Mouse (Mus musculus): ENCODE results near the gene Ercc4. TPM values are rescaled to one million over a fixed set of nuclear protein-coding genes. Genes with fewer than 3 reads are reported as not detected.

Gene Ercc4
- polyA plus RNA-seq, 1 experiment from 2014 or later, result 13.1 TPM

GRCm38 (mm10) chr16:13141220-13141619 lies 31.7 kb downstream of the Ercc4 start:
- H3K27ac ChIP-seq (replicated peaks; ENCODE audit: low read depth, low read length), result no peak overlapping the region
- no peak for DNase-seq (ENCODE audit: low spot score)
- H3K27me3 ChIP-seq (ENCODE audit: control insufficient read depth, insufficient read depth, low read length), result no peaks in the 10 kb centered on the region
- WGBS, result 83% methylated on average over 6 of the region's 6 CpGs
- no peaks in the 10 kb centered on the region for H3K9me3 ChIP-seq (ENCODE audit: control insufficient read depth, low read length)
- H3K9ac ChIP-seq (ENCODE audit: low read length), result no peak overlapping the region
- ATAC-seq (ENCODE audit: insufficient number of reproducible peaks, low FRiP score, low TSS enrichment, low read depth), result no peak
- no peak overlapping the region for H3K4me3 ChIP-seq (ENCODE audit: low read depth, low read length)
- H3K4me1 ChIP-seq (ENCODE audit: control insufficient read depth, insufficient read depth, low read length), result no peaks in the 10 kb centered on the region
- H3K4me2 ChIP-seq (ENCODE audit: low read depth, severe bottlenecking), result no peak overlapping the region
- H3K36me3 ChIP-seq (ENCODE audit: control insufficient read depth, insufficient read depth, low read length), result no peaks in the 10 kb centered on the region; the same call in 1 of the 2 replicates

GRCm38 (mm10) chr16:13143932-13144331 lies 34.4 kb downstream of the Ercc4 start:
- DNase-seq (ENCODE audit: low spot score), result no peak
- no peak for ATAC-seq (ENCODE audit: insufficient number of reproducible peaks, low FRiP score, low TSS enrichment, low read depth)
- no peak overlapping the region for H3K4me2 ChIP-seq (ENCODE audit: low read depth, severe bottlenecking)
- H3K27me3 ChIP-seq (ENCODE audit: control insufficient read depth, insufficient read depth, low read length), result no peaks in the 10 kb centered on the region
- H3K9me3 ChIP-seq (ENCODE audit: control insufficient read depth, low read length), result no peaks in the 10 kb centered on the region
- H3K27ac ChIP-seq (replicated peaks; ENCODE audit: low read depth, low read length), result no peak overlapping the region
- 94% methylated on average over 7 of the region's 7 CpGs for WGBS
- H3K9ac ChIP-seq (ENCODE audit: low read length), result no peak overlapping the region
- no peaks in the 10 kb centered on the region for H3K4me1 ChIP-seq (ENCODE audit: control insufficient read depth, insufficient read depth, low read length)
- H3K36me3 ChIP-seq (ENCODE audit: control insufficient read depth, insufficient read depth, low read length), result no peaks in the 10 kb centered on the region; the same call in none of the 2 replicates
- no peak overlapping the region for H3K4me3 ChIP-seq (ENCODE audit: low read depth, low read length)

- no peaks in the 10 kb centered on the region for H3K4me1 ChIP-seq (ENCODE audit: control insufficient read depth, insufficient read depth, low read length)
- ATAC-seq (ENCODE audit: insufficient number of reproducible peaks, low FRiP score, low TSS enrichment, low read depth), result no peak
- WGBS, result 91% methylated on average over 10 of the region's 10 CpGs
- H3K9ac ChIP-seq (ENCODE audit: low read length), result no peak overlapping the region
- no peaks in the 10 kb centered on the region for H3K27me3 ChIP-seq (ENCODE audit: control insufficient read depth, insufficient read depth, low read length)
- H3K4me3 ChIP-seq (ENCODE audit: low read depth, low read length), result no peak overlapping the region
- H3K9me3 ChIP-seq (ENCODE audit: control insufficient read depth, low read length), result no peaks in the 10 kb centered on the region
- no peaks in the 10 kb centered on the region; the same call in none of the 2 replicates for H3K36me3 ChIP-seq (ENCODE audit: control insufficient read depth, insufficient read depth, low read length)
- H3K27ac ChIP-seq (replicated peaks; ENCODE audit: low read depth, low read length), result no peak overlapping the region
- H3K4me2 ChIP-seq (ENCODE audit: low read depth, severe bottlenecking), result no peak overlapping the region
- no peak for DNase-seq (ENCODE audit: low spot score)
Observed at GRCm38 (mm10) chr16:13144682-13145410, 35.4 kb downstream of the Ercc4 start.

GRCm38 (mm10) chr16:13146231-13146630 lies 36.7 kb downstream of the Ercc4 start:
- Histone ChIP-seq H3K4me3 (ENCODE audit: low read depth, low read length) (no peak overlapping the region), H3K27ac (replicated peaks; ENCODE audit: low read depth, low read length) (no peak overlapping the region), H3K36me3 (ENCODE audit: control insufficient read depth, insufficient read depth, low read length) (no peaks in the 10 kb centered on the region; the same call in none of the 2 replicates), H3K9me3 (ENCODE audit: control insufficient read depth, low read length) (no peaks in the 10 kb centered on the region), H3K4me1 (ENCODE audit: control insufficient read depth, insufficient read depth, low read length) (no peaks in the 10 kb centered on the region), H3K9ac (ENCODE audit: low read length) (no peak overlapping the region), H3K27me3 (ENCODE audit: control insufficient read depth, insufficient read depth, low read length) (no peaks in the 10 kb centered on the region), H3K4me2 (ENCODE audit: low read depth, severe bottlenecking) (no peak overlapping the region)
- WGBS, result 86% methylated on average over 4 of the region's 4 CpGs
- DNase-seq (ENCODE audit: low spot score), result no peak
- ATAC-seq (ENCODE audit: insufficient number of reproducible peaks, low FRiP score, low TSS enrichment, low read depth), result no peak

GRCm38 (mm10) chr16:13147810-13148555 lies 38.5 kb downstream of the Ercc4 start:
- Histone ChIP-seq H3K36me3 (ENCODE audit: control insufficient read depth, insufficient read depth, low read length) (no peaks in the 10 kb centered on the region; the same call in none of the 2 replicates), H3K27me3 (ENCODE audit: control insufficient read depth, insufficient read depth, low read length) (no peaks in the 10 kb centered on the region), H3K9ac (ENCODE audit: low read length) (no peak overlapping the region), H3K4me3 (ENCODE audit: low read depth, low read length) (no peak overlapping the region), H3K9me3 (ENCODE audit: control insufficient read depth, low read length) (no peaks in the 10 kb centered on the region), H3K27ac (replicated peaks; ENCODE audit: low read depth, low read length) (no peak overlapping the region), H3K4me2 (ENCODE audit: low read depth, severe bottlenecking) (no peak overlapping the region), H3K4me1 (ENCODE audit: control insufficient read depth, insufficient read depth, low read length) (no peaks in the 10 kb centered on the region)
- 89% methylated on average over 19 of the region's 19 CpGs for WGBS
- ATAC-seq (ENCODE audit: insufficient number of reproducible peaks, low FRiP score, low TSS enrichment, low read depth), result no peak
- DNase-seq (ENCODE audit: low spot score), result no peak

GRCm38 (mm10) chr16:13149950-13150349 lies 40.5 kb downstream of the Ercc4 start:
- no peaks in the 10 kb centered on the region; the same call in none of the 2 replicates for H3K36me3 ChIP-seq (ENCODE audit: control insufficient read depth, insufficient read depth, low read length)
- H3K9me3 ChIP-seq (ENCODE audit: control insufficient read depth, low read length), result no peaks in the 10 kb centered on the region
- no peak for DNase-seq (ENCODE audit: low spot score)
- no peaks in the 10 kb centered on the region for H3K4me1 ChIP-seq (ENCODE audit: control insufficient read depth, insufficient read depth, low read length)
- H3K27ac ChIP-seq (replicated peaks; ENCODE audit: low read depth, low read length), result no peak overlapping the region
- WGBS, result 89% methylated on average over 8 of the region's 8 CpGs
- H3K27me3 ChIP-seq (ENCODE audit: control insufficient read depth, insufficient read depth, low read length), result no peaks in the 10 kb centered on the region
- H3K4me2 ChIP-seq (ENCODE audit: low read depth, severe bottlenecking), result no peak overlapping the region
- no peak overlapping the region for H3K9ac ChIP-seq (ENCODE audit: low read length)
- H3K4me3 ChIP-seq (ENCODE audit: low read depth, low read length), result no peak overlapping the region
- ATAC-seq (ENCODE audit: insufficient number of reproducible peaks, low FRiP score, low TSS enrichment, low read depth), result no peak

GRCm38 (mm10) chr16:13150790-13151189 lies 41.3 kb downstream of the Ercc4 start:
- H3K36me3 ChIP-seq (ENCODE audit: control insufficient read depth, insufficient read depth, low read length), result no peaks in the 10 kb centered on the region; the same call in none of the 2 replicates
- H3K4me2 ChIP-seq (ENCODE audit: low read depth, severe bottlenecking), result no peak overlapping the region
- no peak overlapping the region for H3K4me3 ChIP-seq (ENCODE audit: low read depth, low read length)
- no peaks in the 10 kb centered on the region for H3K27me3 ChIP-seq (ENCODE audit: control insufficient read depth, insufficient read depth, low read length)
- no peaks in the 10 kb centered on the region for H3K9me3 ChIP-seq (ENCODE audit: control insufficient read depth, low read length)
- WGBS, result 85% methylated on average over 6 of the region's 6 CpGs
- H3K4me1 ChIP-seq (ENCODE audit: control insufficient read depth, insufficient read depth, low read length), result no peaks in the 10 kb centered on the region
- DNase-seq (ENCODE audit: low spot score) (no peak), ATAC-seq (ENCODE audit: insufficient number of reproducible peaks, low FRiP score, low TSS enrichment, low read depth) (no peak)
- no peak overlapping the region for H3K9ac ChIP-seq (ENCODE audit: low read length)
- no peak overlapping the region for H3K27ac ChIP-seq (replicated peaks; ENCODE audit: low read depth, low read length)

- no peaks in the 10 kb centered on the region for H3K9me3 ChIP-seq (ENCODE audit: control insufficient read depth, low read length)
- H3K27ac ChIP-seq (replicated peaks; ENCODE audit: low read depth, low read length), result no peak overlapping the region
- 86% methylated on average over 5 of the region's 5 CpGs for WGBS
- no peak overlapping the region for H3K9ac ChIP-seq (ENCODE audit: low read length)
- DNase-seq (ENCODE audit: low spot score) (no peak), ATAC-seq (ENCODE audit: insufficient number of reproducible peaks, low FRiP score, low TSS enrichment, low read depth) (no peak)
- H3K27me3 ChIP-seq (ENCODE audit: control insufficient read depth, insufficient read depth, low read length), result no peaks in the 10 kb centered on the region
- no peaks in the 10 kb centered on the region; the same call in none of the 2 replicates for H3K36me3 ChIP-seq (ENCODE audit: control insufficient read depth, insufficient read depth, low read length)
- no peak overlapping the region for H3K4me2 ChIP-seq (ENCODE audit: low read depth, severe bottlenecking)
- H3K4me1 ChIP-seq (ENCODE audit: control insufficient read depth, insufficient read depth, low read length), result no peaks in the 10 kb centered on the region
- no peak overlapping the region for H3K4me3 ChIP-seq (ENCODE audit: low read depth, low read length)
Observed at GRCm38 (mm10) chr16:13152475-13152874, 43.0 kb downstream of the Ercc4 start.
